Mouse (Mus musculus) A20 (cell line): ENCODE measurements around the gene Grpel1.

Experiments
- DNase-seq: peaks from one replicate; pipeline ENCODE4 v3.0.0-alpha.2; 2011; ENCODE audit warnings: low read depth, low spot score

Gene Grpel1

DNA sequence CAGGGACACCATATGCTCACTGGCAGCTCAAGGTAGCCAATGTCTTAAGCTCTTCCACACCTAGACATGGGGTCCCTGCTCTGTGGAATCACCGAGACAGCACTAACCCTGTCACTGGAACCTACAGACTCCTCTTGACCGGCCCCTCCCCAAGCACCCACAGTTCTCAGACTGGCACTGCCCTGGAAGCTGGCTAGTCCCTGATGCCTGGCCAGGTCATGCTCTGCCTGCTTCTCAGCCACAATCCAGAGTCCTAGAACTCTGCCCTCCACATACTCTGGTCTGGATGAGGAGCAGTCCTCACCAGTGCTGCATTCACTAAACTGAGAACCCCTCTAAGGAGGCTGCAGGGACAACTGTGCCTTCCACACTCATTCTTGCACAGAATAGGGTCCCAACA, 46.2 kb downstream of the Grpel1 start:
- no peak for DNase-seq

DNA sequence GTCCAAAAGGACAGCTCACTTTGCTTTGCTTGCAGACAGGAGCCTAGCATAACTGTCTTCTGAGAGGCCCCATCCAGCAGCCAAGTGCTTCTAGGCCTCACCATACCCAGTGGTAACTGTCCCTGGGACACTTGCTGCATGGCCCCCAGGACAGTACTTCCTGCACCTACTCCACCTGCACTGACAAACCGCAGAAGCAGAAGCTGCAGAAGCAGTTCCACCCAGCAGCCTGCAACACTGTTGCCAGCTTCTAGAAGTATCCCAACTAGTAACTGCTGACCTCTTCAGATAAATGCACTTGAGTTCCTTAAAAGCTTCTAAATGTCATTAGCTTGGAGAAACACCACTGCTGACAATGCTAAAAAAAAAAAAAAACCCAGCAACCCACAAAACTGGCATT, 50.3 kb downstream of the Grpel1 start:
- DNase-seq, result no peak

DNA sequence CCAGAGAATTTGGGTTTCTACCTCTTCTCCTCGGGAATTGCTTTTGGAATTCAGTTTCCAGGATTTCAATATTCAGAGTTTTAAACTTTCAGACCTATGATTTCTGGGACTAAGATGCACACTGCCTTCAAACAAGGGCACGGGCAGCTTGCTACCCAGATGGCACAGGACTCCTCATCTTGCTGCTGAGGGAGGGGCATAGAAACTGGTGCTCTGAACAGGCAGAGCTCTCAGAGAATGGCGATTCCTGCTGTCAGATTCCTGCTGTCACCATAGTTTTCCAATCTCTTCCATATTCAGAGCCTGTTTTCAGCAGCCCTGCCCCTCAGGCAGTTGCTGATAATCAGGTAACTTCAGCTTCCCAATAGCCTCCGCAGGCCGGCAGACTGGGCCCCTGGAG, 50.8 kb downstream of the Grpel1 start:
- DNase-seq, result no peak

DNA sequence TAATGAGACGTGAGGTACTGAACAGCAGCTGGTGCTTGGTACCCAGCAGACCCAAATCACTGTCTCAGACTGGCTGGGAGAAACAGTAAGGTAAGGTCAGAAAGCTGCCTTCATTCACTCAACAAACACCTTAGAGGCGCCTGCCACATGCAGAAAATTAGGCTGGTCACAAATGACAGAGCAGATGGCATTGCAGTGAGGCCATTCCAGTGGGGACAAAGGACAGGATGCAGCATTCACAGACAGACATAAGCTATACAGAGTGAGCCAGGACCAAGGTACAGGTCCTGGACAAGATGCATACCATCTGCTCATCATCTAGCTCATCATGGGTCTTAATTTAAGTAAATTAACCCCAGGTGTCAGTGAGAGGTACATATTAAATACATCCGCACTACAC, 52.8 kb downstream of the Grpel1 start:
- no peak for DNase-seq

DNA sequence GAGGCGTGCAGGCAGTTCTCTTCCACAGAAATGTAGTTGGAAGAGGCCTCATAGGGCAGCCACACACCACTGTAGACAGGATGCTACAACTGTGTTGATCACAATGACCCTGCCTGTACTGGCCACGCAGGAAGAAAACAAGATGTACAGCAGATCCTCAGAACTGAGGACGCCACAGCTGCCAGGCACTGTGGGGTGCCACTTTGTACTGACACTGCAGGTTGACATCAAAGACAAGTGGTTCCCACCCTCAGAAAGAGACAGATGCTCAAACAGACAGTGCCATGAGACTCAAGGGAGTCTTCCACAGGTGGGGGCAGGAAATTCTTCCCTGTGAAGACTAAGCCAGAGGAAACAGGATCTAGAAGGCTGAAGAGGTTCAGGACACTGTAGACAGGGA, 55.0 kb downstream of the Grpel1 start:
- DNase-seq, result no peak

DNA sequence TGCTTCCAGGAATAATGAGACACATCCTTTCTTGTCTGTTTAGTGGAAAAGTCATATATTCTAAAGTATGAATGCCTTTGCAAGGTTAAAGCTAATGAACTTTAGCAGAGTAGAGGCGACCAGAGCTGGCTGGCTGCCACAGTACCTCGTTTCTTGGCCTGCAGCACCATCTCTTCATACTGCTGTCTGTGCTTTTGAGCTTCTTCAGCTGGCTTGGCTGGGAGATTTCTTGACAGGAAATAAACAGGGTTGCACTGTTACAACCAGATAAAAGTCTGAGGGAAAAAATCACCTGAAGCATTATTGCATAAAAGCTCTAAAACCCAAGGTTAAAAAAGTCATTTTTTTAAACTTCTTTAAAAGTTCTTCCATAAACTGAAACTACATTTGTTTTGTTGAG, 58.0 kb downstream of the Grpel1 start:
- DNase-seq, result no peak

DNA sequence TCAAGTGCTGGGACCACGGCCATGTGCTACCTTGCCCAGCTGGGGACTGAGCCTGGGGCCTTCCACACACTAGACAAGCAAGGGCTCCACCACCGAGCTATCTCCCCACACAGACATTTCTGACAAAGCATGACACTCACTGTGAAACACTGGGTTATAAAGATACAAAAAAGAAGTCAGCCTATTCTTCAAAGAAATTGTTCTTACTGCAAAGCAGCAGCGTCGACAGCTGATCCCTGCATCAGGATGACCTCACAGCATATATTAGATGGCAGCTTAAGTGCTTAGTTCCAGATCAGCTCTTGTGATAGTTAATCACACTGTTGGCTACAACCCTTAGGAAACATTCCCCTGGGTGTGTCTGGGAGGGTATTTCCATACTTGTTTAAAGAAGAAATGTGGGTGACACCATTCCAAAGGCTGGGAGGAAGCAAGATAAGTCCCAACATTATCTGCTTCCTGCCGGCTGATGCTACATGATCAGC, 58.5 kb downstream of the Grpel1 start:
- DNase-seq, result no peak
